Mouse (Mus musculus): ENCODE measurements around the gene Zfp1. TPM values are rescaled to one million over a fixed set of nuclear protein-coding genes. Genes with fewer than 3 reads are reported as not detected.
A peak's percentile ranks its signal among the peaks of the same experiment; 100 is the strongest.

Gene Zfp1
- 7.0 and 8.4 TPM in 2 replicates for polyA plus RNA-seq (2012; ENCODE audit: insufficient read depth, insufficient read length, missing spikeins)

DNA sequence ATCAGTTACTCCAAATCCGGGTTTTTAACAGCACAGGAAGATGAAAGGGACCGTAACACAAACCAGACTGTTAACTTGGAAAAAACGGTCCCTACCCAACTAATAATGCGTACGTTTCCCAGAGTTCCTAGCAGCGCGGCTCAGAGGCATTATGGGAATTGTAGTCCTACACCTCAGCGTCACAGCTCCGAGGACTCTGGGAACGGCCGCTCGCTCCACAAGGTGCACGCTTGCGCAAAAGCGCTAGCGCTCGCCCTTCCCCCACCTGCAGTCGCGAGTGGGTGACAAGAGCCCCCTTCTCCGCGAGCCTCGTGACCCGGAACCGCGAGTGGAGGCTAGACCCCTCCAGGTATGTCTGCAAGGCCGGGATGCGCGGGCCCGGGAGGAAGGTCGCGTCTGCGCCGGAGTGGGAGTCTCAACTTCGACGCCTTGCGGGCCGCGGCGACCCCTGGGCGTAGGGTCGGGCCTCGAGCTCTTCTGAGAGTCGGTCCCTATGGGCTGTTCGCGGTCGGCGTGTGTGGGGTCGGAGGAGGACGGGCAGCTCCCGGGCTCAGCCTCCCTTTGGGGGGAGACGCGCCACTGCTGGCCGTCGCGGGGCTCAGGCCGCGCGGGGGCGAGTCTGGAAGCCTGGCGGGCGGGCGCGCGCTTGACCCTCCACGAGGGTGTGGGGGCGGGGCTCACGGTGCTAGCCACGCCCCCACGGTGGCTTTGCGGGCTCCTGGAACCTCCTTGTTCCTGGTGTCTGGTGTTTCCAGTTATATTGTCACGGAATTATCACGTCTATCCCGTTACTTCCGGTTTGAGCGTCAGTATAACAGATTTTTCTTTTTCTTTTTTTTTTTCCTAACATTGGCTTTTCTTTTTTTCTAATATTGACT lies at the start of gene Zfp1:
Gene Zfp1 (plus strand): TSS at position 138 of the 878 bp plus-strand sequence.
- TF ChIP-seq CTCF (IDR thresholded peaks at IDR 0.05; ENCODE audit: low read depth, low read length): no peak
- no peak for TF ChIP-seq POLR2A (IDR thresholded peaks at IDR 0.05; ENCODE audit: borderline replicate concordance, low read depth, low read length)
- H3K4me1 ChIP-seq (ENCODE audit: control insufficient read depth, insufficient read depth, low read length): peaks cover 13% of the 10 kb centered on the region
- peak within 1 kb of the TSS; percentile 87 for H3K4me3 ChIP-seq (ENCODE audit: insufficient read depth, low read length)
- H3K27ac ChIP-seq (ENCODE audit: insufficient read depth, low read depth, low read length): peak within 1 kb of the TSS; percentile 85

DNA sequence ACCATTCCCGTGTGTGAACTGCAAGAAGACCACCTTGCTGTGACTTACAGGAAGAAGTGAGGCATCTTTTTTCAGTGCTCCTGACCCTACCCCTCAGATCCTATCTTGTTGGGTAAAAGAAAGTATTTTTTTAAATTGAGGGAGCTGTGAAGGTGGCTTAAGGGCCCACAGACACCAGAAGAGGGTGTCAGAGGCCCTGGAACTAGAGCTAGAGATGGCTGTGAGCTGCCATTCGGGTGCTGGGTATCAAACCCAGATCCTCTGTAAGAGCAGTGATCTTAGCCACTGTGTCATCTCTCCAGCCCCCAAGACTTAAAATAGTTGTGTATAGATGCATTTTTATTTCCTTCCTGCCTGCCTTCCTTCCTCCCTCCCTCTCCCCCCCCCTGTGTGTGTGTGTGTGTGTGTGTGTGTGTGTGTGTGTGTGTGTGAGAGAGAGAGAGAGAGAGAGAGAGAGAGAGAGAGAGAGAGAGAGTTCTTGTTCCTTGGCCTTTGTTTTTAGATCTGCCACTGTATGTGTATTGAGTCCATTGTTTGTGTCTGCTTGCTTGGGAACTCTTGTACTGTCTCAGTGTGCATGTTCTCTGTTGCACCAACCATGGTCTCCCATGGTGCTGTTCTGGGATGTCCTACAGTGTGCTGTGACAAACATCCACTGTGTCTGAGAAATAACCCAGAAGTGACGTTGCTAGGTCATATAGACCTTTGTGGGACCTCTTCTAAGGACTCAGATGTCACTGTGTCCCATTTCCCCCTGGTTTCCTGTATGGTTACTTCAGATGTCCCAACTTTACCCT lies 49.0 kb upstream of the Zfp1 start:
- H3K4me1 ChIP-seq (ENCODE audit: control insufficient read depth, insufficient read depth, low read length): peaks cover 78% of the 10 kb centered on the region
- TF ChIP-seq POLR2A (IDR thresholded peaks at IDR 0.05; ENCODE audit: borderline replicate concordance, low read depth, low read length): no peak
- no peak for TF ChIP-seq CTCF (IDR thresholded peaks at IDR 0.05; ENCODE audit: low read depth, low read length)
- H3K4me3 ChIP-seq (ENCODE audit: insufficient read depth, low read length): no peak overlapping the region
- H3K27ac ChIP-seq (ENCODE audit: insufficient read depth, low read depth, low read length): peak overlapping the region; percentile 24; the same call in 1 of the 2 replicates

DNA sequence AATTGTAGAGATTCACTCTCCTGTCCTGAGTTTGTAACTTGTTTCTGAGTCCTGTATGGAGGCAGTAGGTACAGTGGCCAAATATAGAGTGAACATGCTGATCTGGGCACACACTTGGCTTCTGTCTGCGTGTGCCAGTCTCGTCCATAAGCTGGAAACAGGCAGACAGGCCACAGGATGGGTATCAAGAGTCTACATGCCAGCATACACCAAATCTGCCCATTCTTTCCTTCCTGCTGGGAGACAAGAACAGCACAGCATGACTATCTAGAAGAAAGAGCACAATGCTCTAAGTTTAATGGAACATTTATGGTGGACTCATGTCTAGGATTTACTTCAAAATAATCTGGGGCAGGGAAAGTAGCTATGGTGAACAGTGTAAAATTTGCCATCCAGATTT lies 48.2 kb upstream of the Zfp1 start:
- H3K4me3 ChIP-seq (ENCODE audit: insufficient read depth, low read length): no peak overlapping the region
- H3K27ac ChIP-seq (ENCODE audit: insufficient read depth, low read depth, low read length): no peak overlapping the region
- H3K4me1 ChIP-seq (ENCODE audit: control insufficient read depth, insufficient read depth, low read length): peaks cover 78% of the 10 kb centered on the region
- TF ChIP-seq CTCF (IDR thresholded peaks at IDR 0.05; ENCODE audit: low read depth, low read length) (no peak), POLR2A (IDR thresholded peaks at IDR 0.05; ENCODE audit: borderline replicate concordance, low read depth, low read length) (no peak)

- no peak for TF ChIP-seq POLR2A (IDR thresholded peaks at IDR 0.05; ENCODE audit: borderline replicate concordance, low read depth, low read length)
- no peak for TF ChIP-seq CTCF (IDR thresholded peaks at IDR 0.05; ENCODE audit: low read depth, low read length)
- peak overlapping the region; percentile 32 for H3K4me3 ChIP-seq (ENCODE audit: insufficient read depth, low read length)
- H3K4me1 ChIP-seq (ENCODE audit: control insufficient read depth, insufficient read depth, low read length): peaks cover 72% of the 10 kb centered on the region
- peak overlapping the region; percentile 75 for H3K27ac ChIP-seq (ENCODE audit: insufficient read depth, low read depth, low read length)
Observed at GRCm38 (mm10) chr8:111595712-111596484, 47.3 kb upstream of the Zfp1 start.

- H3K4me1 ChIP-seq (ENCODE audit: control insufficient read depth, insufficient read depth, low read length): peaks cover 71% of the 10 kb centered on the region
- TF ChIP-seq CTCF (IDR thresholded peaks at IDR 0.05; ENCODE audit: low read depth, low read length) (no peak), POLR2A (IDR thresholded peaks at IDR 0.05; ENCODE audit: borderline replicate concordance, low read depth, low read length) (no peak)
- no peak overlapping the region for H3K27ac ChIP-seq (ENCODE audit: insufficient read depth, low read depth, low read length)
- H3K4me3 ChIP-seq (ENCODE audit: insufficient read depth, low read length): no peak overlapping the region
Observed at GRCm38 (mm10) chr8:111596485-111596821, 46.7 kb upstream of the Zfp1 start.

GRCm38 (mm10) chr8:111597310-111597709 lies 45.9 kb upstream of the Zfp1 start:
- no peak overlapping the region for H3K4me3 ChIP-seq (ENCODE audit: insufficient read depth, low read length)
- peaks cover 67% of the 10 kb centered on the region for H3K4me1 ChIP-seq (ENCODE audit: control insufficient read depth, insufficient read depth, low read length)
- no peak for TF ChIP-seq POLR2A (IDR thresholded peaks at IDR 0.05; ENCODE audit: borderline replicate concordance, low read depth, low read length)
- no peak for TF ChIP-seq CTCF (IDR thresholded peaks at IDR 0.05; ENCODE audit: low read depth, low read length)
- H3K27ac ChIP-seq (ENCODE audit: insufficient read depth, low read depth, low read length): no peak overlapping the region

DNA sequence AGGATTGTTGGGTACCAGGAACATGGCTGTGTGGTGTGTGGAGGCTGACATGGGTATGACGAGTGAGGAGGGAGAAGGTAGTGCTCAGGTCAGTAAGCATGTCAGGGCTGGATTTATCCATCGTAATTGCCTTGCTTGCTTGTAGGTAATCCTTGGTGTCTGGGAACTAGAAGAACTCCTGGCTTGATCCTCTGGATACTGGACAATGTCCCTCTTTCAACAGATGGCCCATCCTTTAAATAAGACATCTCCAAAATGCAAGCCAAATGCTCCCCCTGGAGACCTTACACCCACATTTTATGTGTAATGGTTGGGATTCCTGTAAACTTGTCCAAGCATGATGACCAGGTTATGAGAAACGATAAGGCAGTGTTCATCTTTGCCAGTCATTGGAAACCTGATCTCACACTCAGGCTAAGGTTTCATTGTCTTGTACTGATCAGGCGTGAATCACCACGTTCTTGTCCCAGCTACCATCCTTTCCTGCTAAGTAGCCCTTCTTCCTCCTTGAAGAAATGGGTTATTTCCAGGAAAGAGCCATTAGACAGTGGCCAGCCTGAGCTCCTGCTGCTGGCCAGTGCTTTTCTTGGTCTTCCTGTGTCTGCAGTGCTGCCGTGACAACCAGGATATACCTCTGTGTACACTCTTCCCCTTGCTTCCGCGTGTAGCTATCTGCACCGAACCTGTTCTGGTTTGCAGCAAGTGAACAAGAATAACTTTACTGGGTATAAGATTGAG lies 43.3 kb upstream of the Zfp1 start:
- no peak overlapping the region for H3K27ac ChIP-seq (ENCODE audit: insufficient read depth, low read depth, low read length)
- H3K4me1 ChIP-seq (ENCODE audit: control insufficient read depth, insufficient read depth, low read length): peaks cover 47% of the 10 kb centered on the region
- no peak overlapping the region for H3K4me3 ChIP-seq (ENCODE audit: insufficient read depth, low read length)
- no peak for TF ChIP-seq CTCF (IDR thresholded peaks at IDR 0.05; ENCODE audit: low read depth, low read length)
- TF ChIP-seq POLR2A (IDR thresholded peaks at IDR 0.05; ENCODE audit: borderline replicate concordance, low read depth, low read length): no peak

GRCm38 (mm10) chr8:111602050-111602449 lies 41.2 kb upstream of the Zfp1 start:
- Histone ChIP-seq H3K27ac (ENCODE audit: insufficient read depth, low read depth, low read length) (no peak overlapping the region), H3K4me3 (ENCODE audit: insufficient read depth, low read length) (no peak overlapping the region), H3K4me1 (ENCODE audit: control insufficient read depth, insufficient read depth, low read length) (peaks cover 35% of the 10 kb centered on the region)
- TF ChIP-seq CTCF (IDR thresholded peaks at IDR 0.05; ENCODE audit: low read depth, low read length): no peak
- TF ChIP-seq POLR2A (IDR thresholded peaks at IDR 0.05; ENCODE audit: borderline replicate concordance, low read depth, low read length): no peak

GRCm38 (mm10) chr8:111604986-111605385 lies 38.2 kb upstream of the Zfp1 start:
- no peak overlapping the region for H3K27ac ChIP-seq (ENCODE audit: insufficient read depth, low read depth, low read length)
- no peak overlapping the region for H3K4me3 ChIP-seq (ENCODE audit: insufficient read depth, low read length)
- TF ChIP-seq POLR2A (IDR thresholded peaks at IDR 0.05; ENCODE audit: borderline replicate concordance, low read depth, low read length): no peak
- no peak for TF ChIP-seq CTCF (IDR thresholded peaks at IDR 0.05; ENCODE audit: low read depth, low read length)
- H3K4me1 ChIP-seq (ENCODE audit: control insufficient read depth, insufficient read depth, low read length): peaks cover 18% of the 10 kb centered on the region

Measured in bone marrow macrophage, adult 2 months (primary cell).